Mouse (Mus musculus) MEL (cell line): ENCODE measurements around the gene Slc4a4.

ENCODE experiments used
- CTCF ChIP-seq, 3 experiments: IDR thresholded peaks in 2 of 3; conservative IDR thresholded peaks in 1 of 3; 2 replicates each; pipeline ENCODE4 v1.5.1; 2011 to 2012; ENCODE audit warnings: low read length in 3 of 3, low read depth in 2 of 3, mild to moderate bottlenecking in 2 of 3, improper control_type of control experiment in 1 of 3, inconsistent platforms in 1 of 3, mixed read lengths in 1 of 3, moderate library complexity in 1 of 3; ENCODE audit not compliant: control insufficient read depth in 1 of 3, insufficient read depth in 1 of 3, poor library complexity in 1 of 3, severe bottlenecking in 1 of 3
- ELF1 ChIP-seq: IDR thresholded peaks from 2 replicates; pipeline ENCODE4 v1.6.1; 2014; ENCODE audit warnings: low read depth, mild to moderate bottlenecking, inconsistent platforms, low read length, improper control_type of control experiment, moderate library complexity
- GATA1 ChIP-seq: IDR thresholded peaks from 2 replicates; pipeline ENCODE4 v1.6.1; 2011; ENCODE audit warnings: low read depth, low read length, improper control_type of control experiment
- POLR2A ChIP-seq, 2 experiments: IDR thresholded peaks; 2 replicates each; pipeline ENCODE4 v1.6.1; 2011 to 2012; ENCODE audit warnings: low read length in 2 of 2, mild to moderate bottlenecking in 2 of 2, control low read depth in 1 of 2, improper control_type of control experiment in 1 of 2, low read depth in 1 of 2, moderate library complexity in 1 of 2; ENCODE audit not compliant: control insufficient read depth in 1 of 2, insufficient read depth in 1 of 2, poor library complexity in 1 of 2
- RCOR1 ChIP-seq: IDR thresholded peaks from 2 replicates; pipeline ENCODE4 v1.6.1; 2012; ENCODE audit warnings: low read depth, mild to moderate bottlenecking, inconsistent platforms, low read length, improper control_type of control experiment
- SIN3A ChIP-seq: IDR thresholded peaks from 2 replicates; pipeline ENCODE4 v1.6.1; 2012; ENCODE audit warnings: low read length, improper control_type of control experiment, inconsistent platforms
- USF2 ChIP-seq, 2 experiments: IDR thresholded peaks; 2 replicates each; pipeline ENCODE4 v1.6.1; 2011 to 2012; ENCODE audit warnings: improper control_type of control experiment in 2 of 2, low read length in 2 of 2, borderline replicate concordance in 1 of 2, inconsistent platforms in 1 of 2, low read depth in 1 of 2, mild to moderate bottlenecking in 1 of 2; ENCODE audit not compliant: insufficient read depth in 1 of 2
- ZMIZ1 ChIP-seq: IDR thresholded peaks from 2 replicates; pipeline ENCODE4 v1.6.1; 2012; ENCODE audit warnings: low read depth, mild to moderate bottlenecking, inconsistent platforms, low read length, improper control_type of control experiment, moderate library complexity

DNA sequence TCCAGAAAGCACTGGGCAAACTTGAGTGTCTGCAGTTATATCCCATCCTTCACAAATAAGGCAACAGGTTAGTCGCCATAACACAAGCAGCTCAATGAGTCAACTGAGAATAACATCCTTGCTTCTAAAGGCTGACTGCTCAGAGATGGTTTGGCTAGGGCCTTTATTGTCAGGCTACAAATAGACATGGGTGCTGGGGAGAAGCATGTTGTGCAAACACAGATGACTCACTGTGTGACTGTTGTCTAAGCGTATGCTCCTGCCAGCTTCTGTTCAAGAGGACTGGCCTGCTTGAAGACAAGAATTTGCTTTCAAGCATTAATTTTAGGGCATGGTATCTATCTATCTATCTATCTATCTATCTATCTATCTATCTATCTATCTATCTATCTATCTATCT lies 253.5 kb downstream of the Slc4a4 start:
- TF ChIP-seq RCOR1: no peak
- TF ChIP-seq ZMIZ1: no peak
- no peak for TF ChIP-seq ELF1
- no peak for TF ChIP-seq GATA1
- TF ChIP-seq CTCF (IDR thresholded peaks at IDR 0.05 in 2 of 3, conservative IDR thresholded peaks at IDR 0.05 in 1 of 3; ENCODE audit: control insufficient read depth in 1 of 3, insufficient read depth in 1 of 3, low read depth in 2 of 3, low read length in 3 of 3, poor library complexity in 1 of 3, severe bottlenecking in 1 of 3): no peak
- TF ChIP-seq POLR2A (IDR thresholded peaks at IDR 0.05; ENCODE audit: control insufficient read depth in 1 of 2, insufficient read depth in 1 of 2, low read depth in 1 of 2, low read length in 2 of 2, poor library complexity in 1 of 2): no peak
- TF ChIP-seq SIN3A: no peak
- TF ChIP-seq USF2 (IDR thresholded peaks at IDR 0.05; ENCODE audit: borderline replicate concordance in 1 of 2, insufficient read depth in 1 of 2, low read depth in 1 of 2, low read length in 2 of 2): no peak
